Mouse (Mus musculus) E14TG2a.4 (cell line): ENCODE measurements around the gene Pmm1.
"Not testable (repeated sequence)": the region's sequence is repeated elsewhere in the genome, so short reads cannot be mapped to it uniquely, and the experiment has no call there.

Experiments used
- CTCF ChIP-seq: conservative IDR thresholded peaks from 2 replicates; pipeline ENCODE4 v1.5.1; 2014; ENCODE audit warnings: low read length
- NANOG ChIP-seq: IDR thresholded peaks from 2 replicates; pipeline ENCODE4 v1.6.1; 2014; ENCODE audit warnings: borderline replicate concordance, low read length, mixed read lengths
- POU5F1 ChIP-seq: IDR thresholded peaks from 2 replicates; pipeline ENCODE4 v1.6.1; 2014; ENCODE audit warnings: low read length, borderline replicate concordance

- TF ChIP-seq CTCF, NANOG, POU5F1: not testable (repeated sequence)
Observed at GRCm38 (mm10) chr15:81975156-81975555, 14.4 kb upstream of the Pmm1 start.
